Mouse (Mus musculus): ENCODE data around the gene Cdkn1a. TPM values are rescaled to one million over a fixed set of nuclear protein-coding genes. Genes with fewer than 3 reads are reported as not detected.
"Not testable (repeated sequence)": the region's sequence is repeated elsewhere in the genome, so short reads cannot be mapped to it uniquely, and the experiment has no call there.

Gene Cdkn1a
- polyA plus RNA-seq, 1 experiment from 2014 or later, result 47.2 TPM

- no peaks in the 10 kb centered on the region for H3K36me3 ChIP-seq
- no peak overlapping the region for H3K4me2 ChIP-seq
- H3K4me1 ChIP-seq (replicated peaks), result peaks cover 40% of the 10 kb centered on the region
- H3K27me3 ChIP-seq, result no peaks in the 10 kb centered on the region
- H3K4me3 ChIP-seq, result no peak overlapping the region
- peak; percentile 36 for ATAC-seq (ENCODE audit: low read depth)
- H3K9me3 ChIP-seq, result no peaks in the 10 kb centered on the region
- H3K27ac ChIP-seq (replicated peaks), result peak overlapping the region; percentile 68
- H3K9ac ChIP-seq, result peak overlapping the region; percentile 42; the same call in 1 of the 2 replicates
- 49% methylated on average over 13 of the region's 13 CpGs for WGBS
Observed at GRCm38 (mm10) chr17:29062119-29063035, 28.4 kb upstream of the Cdkn1a start.

- Histone ChIP-seq H3K4me2 (no peak overlapping the region), H3K27me3 (no peaks in the 10 kb centered on the region), H3K27ac (replicated peaks) (peak overlapping the region; percentile 68), H3K9ac (peak overlapping the region; percentile 42; the same call in 1 of the 2 replicates), H3K36me3 (no peaks in the 10 kb centered on the region), H3K4me3 (no peak overlapping the region), H3K4me1 (replicated peaks) (peaks cover 30% of the 10 kb centered on the region), H3K9me3 (no peaks in the 10 kb centered on the region)
- no peak for ATAC-seq (ENCODE audit: low read depth)
- 57% methylated on average over 8 of the region's 8 CpGs for WGBS
Observed at GRCm38 (mm10) chr17:29063121-29063987, 27.4 kb upstream of the Cdkn1a start.

GRCm38 (mm10) chr17:29063988-29064285 is 26.8 kb upstream of the Cdkn1a start:
- H3K9me3 ChIP-seq, result no peaks in the 10 kb centered on the region
- ATAC-seq (ENCODE audit: low read depth), result no peak
- H3K36me3 ChIP-seq, result no peaks in the 10 kb centered on the region
- H3K4me1 ChIP-seq (replicated peaks), result peaks cover 24% of the 10 kb centered on the region
- no peak overlapping the region for H3K27ac ChIP-seq (replicated peaks)
- no peak overlapping the region for H3K9ac ChIP-seq
- no peaks in the 10 kb centered on the region for H3K27me3 ChIP-seq
- whole genome bisulfite sequencing, result 35% methylated on average over 2 of the region's 2 CpGs
- no peak overlapping the region for H3K4me3 ChIP-seq
- H3K4me2 ChIP-seq, result no peak overlapping the region

GRCm38 (mm10) chr17:29065245-29065940 is 25.4 kb upstream of the Cdkn1a start:
- H3K27me3 ChIP-seq, result no peaks in the 10 kb centered on the region
- H3K9ac ChIP-seq, result no peak overlapping the region
- no peaks in the 10 kb centered on the region for H3K36me3 ChIP-seq
- H3K27ac ChIP-seq (replicated peaks), result no peak overlapping the region
- 78% methylated on average over 21 of the region's 21 CpGs for WGBS
- H3K4me2 ChIP-seq, result no peak overlapping the region
- H3K9me3 ChIP-seq, result no peaks in the 10 kb centered on the region
- no peak overlapping the region for H3K4me3 ChIP-seq
- no peak for ATAC-seq (ENCODE audit: low read depth)
- H3K4me1 ChIP-seq (replicated peaks), result peaks cover 22% of the 10 kb centered on the region

- Histone ChIP-seq H3K36me3 (no peaks in the 10 kb centered on the region), H3K27ac (replicated peaks) (no peak overlapping the region), H3K4me2 (no peak overlapping the region), H3K4me3 (no peak overlapping the region), H3K4me1 (replicated peaks) (peaks cover 22% of the 10 kb centered on the region), H3K9me3 (no peaks in the 10 kb centered on the region), H3K9ac (no peak overlapping the region), H3K27me3 (no peaks in the 10 kb centered on the region)
- ATAC-seq (ENCODE audit: low read depth), result no peak
- 96% methylated on average over 3 of the region's 3 CpGs for WGBS
Observed at GRCm38 (mm10) chr17:29065971-29066370, 24.8 kb upstream of the Cdkn1a start.

- H3K9ac ChIP-seq; H3K4me3 ChIP-seq; H3K27ac ChIP-seq (replicated peaks); H3K4me2 ChIP-seq; ATAC-seq (ENCODE audit: low read depth); H3K36me3 ChIP-seq; H3K9me3 ChIP-seq; H3K27me3 ChIP-seq: not testable (repeated sequence)
- peaks cover 26% of the 10 kb centered on the region for H3K4me1 ChIP-seq (replicated peaks)
- 88% methylated on average over 3 of the region's 3 CpGs for WGBS
Observed at GRCm38 (mm10) chr17:29067416-29067815, 23.4 kb upstream of the Cdkn1a start.

GRCm38 (mm10) chr17:29067847-29068246 is 22.9 kb upstream of the Cdkn1a start:
- no peaks in the 10 kb centered on the region for H3K9me3 ChIP-seq
- H3K9ac ChIP-seq, result no peak overlapping the region
- no peak overlapping the region for H3K4me3 ChIP-seq
- WGBS, result 50% methylated on average over 5 of the region's 5 CpGs
- no peak for ATAC-seq (ENCODE audit: low read depth)
- H3K27ac ChIP-seq (replicated peaks), result no peak overlapping the region
- no peaks in the 10 kb centered on the region for H3K36me3 ChIP-seq
- peaks cover 24% of the 10 kb centered on the region for H3K4me1 ChIP-seq (replicated peaks)
- no peaks in the 10 kb centered on the region for H3K27me3 ChIP-seq
- H3K4me2 ChIP-seq, result no peak overlapping the region

GRCm38 (mm10) chr17:29069063-29069462 is 21.7 kb upstream of the Cdkn1a start:
- ATAC-seq (ENCODE audit: low read depth), result no peak
- H3K4me2 ChIP-seq, result no peak overlapping the region
- H3K27me3 ChIP-seq, result no peaks in the 10 kb centered on the region
- H3K9me3 ChIP-seq, result no peaks in the 10 kb centered on the region
- no peak overlapping the region for H3K27ac ChIP-seq (replicated peaks)
- H3K9ac ChIP-seq, result no peak overlapping the region
- 71% methylated on average over 10 of the region's 10 CpGs for WGBS
- no peak overlapping the region for H3K4me3 ChIP-seq
- peaks cover 22% of the 10 kb centered on the region for H3K4me1 ChIP-seq (replicated peaks)
- no peaks in the 10 kb centered on the region for H3K36me3 ChIP-seq

GRCm38 (mm10) chr17:29071820-29072219 is 19.0 kb upstream of the Cdkn1a start:
- Histone ChIP-seq H3K27ac (replicated peaks) (no peak overlapping the region), H3K4me2 (no peak overlapping the region), H3K9ac (no peak overlapping the region), H3K36me3 (no peaks in the 10 kb centered on the region), H3K4me1 (replicated peaks) (peaks cover 21% of the 10 kb centered on the region), H3K27me3 (no peaks in the 10 kb centered on the region), H3K4me3 (no peak overlapping the region), H3K9me3 (no peaks in the 10 kb centered on the region)
- WGBS, result 74% methylated on average over 5 of the region's 5 CpGs
- no peak for ATAC-seq (ENCODE audit: low read depth)

- no peak for ATAC-seq (ENCODE audit: low read depth)
- Histone ChIP-seq H3K9ac (no peak overlapping the region), H3K27me3 (no peaks in the 10 kb centered on the region), H3K4me3 (no peak overlapping the region), H3K27ac (replicated peaks) (no peak overlapping the region), H3K36me3 (no peaks in the 10 kb centered on the region), H3K4me1 (replicated peaks) (peaks cover 22% of the 10 kb centered on the region), H3K9me3 (no peaks in the 10 kb centered on the region), H3K4me2 (no peak overlapping the region)
- 16% methylated on average over 11 of the region's 11 CpGs for WGBS
Observed at GRCm38 (mm10) chr17:29072701-29073307, 18.0 kb upstream of the Cdkn1a start.

GRCm38 (mm10) chr17:29073313-29073712 is 17.5 kb upstream of the Cdkn1a start:
- ATAC-seq (ENCODE audit: low read depth), result no peak
- H3K27me3 ChIP-seq, result no peaks in the 10 kb centered on the region
- no peak overlapping the region for H3K4me2 ChIP-seq
- WGBS, result 37% methylated on average over 5 of the region's 5 CpGs
- H3K27ac ChIP-seq (replicated peaks), result no peak overlapping the region
- peaks cover 27% of the 10 kb centered on the region for H3K4me1 ChIP-seq (replicated peaks)
- H3K36me3 ChIP-seq, result no peaks in the 10 kb centered on the region
- no peak overlapping the region for H3K4me3 ChIP-seq
- no peak overlapping the region for H3K9ac ChIP-seq
- no peaks in the 10 kb centered on the region for H3K9me3 ChIP-seq

Measured in neural tube, embryonic 13.5 days (tissue).